Mouse (Mus musculus) heart, postnatal 25 days (tissue): Measurements from ENCODE around the gene Drc7. TPM values are rescaled to one million over a fixed set of nuclear protein-coding genes. Genes with fewer than 3 reads are reported as not detected.
"Not testable (repeated sequence)": the region's sequence is repeated elsewhere in the genome, so short reads cannot be mapped to it uniquely, and the experiment has no call there.

Source experiments
- DNase-seq: peaks from one replicate; pipeline ENCODE4 v3.0.0; 2022; ENCODE audit warnings: low spot score
- intact Hi-C: fragments of 180-260 bp; cut with DNase I; formaldehyde crosslinking; loops from one replicate; pipeline ENCODE4 v1.15.1; 2025
- total RNA-seq, 2 experiments: library from RNA; stranded (reverse); gene quantifications; 2 replicates each; pipeline ENCODE4 v1.2.3; 2021

Gene Drc7
- total RNA-seq: not detected

DNA sequence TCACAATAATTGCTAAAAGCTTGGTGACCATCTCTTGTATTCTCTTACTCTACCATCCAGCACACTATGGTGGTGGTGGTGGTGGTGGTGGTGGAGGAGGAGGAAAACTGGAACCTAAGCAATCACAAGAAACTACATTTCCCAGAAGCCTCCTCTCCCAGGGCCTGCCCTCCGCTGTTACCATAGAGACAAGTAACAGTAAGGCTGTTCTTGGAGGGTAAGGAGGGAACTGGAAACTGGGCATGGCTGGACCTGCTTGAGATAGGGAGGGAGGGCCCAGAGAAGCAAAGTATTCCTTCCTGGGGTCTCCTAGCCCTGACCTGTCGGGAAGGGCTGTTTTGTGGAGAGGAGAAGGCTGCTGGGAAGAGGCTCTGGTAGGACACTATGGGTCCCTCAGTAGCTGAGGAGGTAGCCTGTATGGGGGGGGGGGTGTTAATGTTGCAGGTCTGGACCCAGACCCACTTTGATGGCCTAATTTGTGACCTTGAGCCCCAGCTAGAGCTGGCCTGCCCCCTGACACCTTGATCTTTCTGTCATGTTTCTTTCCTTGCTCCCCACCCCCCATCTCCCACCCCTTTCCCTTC is at the start of gene Drc7:
Gene Drc7, plus strand, starts transcription at position 177 of the 584 bp plus-strand sequence.
- intact Hi-C loops: no loop called here
- no peak for DNase-seq

DNA sequence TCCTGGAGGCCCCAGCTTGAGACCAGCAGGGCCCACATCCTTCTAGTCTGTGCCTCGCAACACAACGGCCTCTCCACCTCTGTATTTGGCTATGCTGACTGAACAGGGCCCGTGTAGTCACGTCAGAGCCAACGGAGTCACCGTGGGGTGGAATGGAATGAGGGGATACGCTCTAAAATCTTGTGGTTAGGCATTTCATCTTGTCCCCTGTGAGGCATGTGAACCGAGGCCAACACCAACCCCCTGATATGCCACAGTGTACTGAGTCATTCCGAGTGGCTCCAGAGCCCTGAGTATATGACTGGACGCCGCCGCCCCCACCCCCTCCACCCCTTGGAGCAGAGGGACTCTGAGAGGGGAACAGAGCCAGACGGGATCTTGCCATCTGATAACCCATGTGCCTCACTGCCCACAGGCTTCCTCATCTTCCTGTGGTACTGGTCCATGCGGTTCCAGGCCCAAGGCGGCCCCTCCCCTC is 42.4 kb upstream of the Drc7 start:
- intact Hi-C loops: no loop called here
- no peak for DNase-seq

GRCm38 (mm10) chr8:95015866-95016265 is 39.0 kb upstream of the Drc7 start:
- intact Hi-C loops: no loop called here
- DNase-seq: no peak

DNA sequence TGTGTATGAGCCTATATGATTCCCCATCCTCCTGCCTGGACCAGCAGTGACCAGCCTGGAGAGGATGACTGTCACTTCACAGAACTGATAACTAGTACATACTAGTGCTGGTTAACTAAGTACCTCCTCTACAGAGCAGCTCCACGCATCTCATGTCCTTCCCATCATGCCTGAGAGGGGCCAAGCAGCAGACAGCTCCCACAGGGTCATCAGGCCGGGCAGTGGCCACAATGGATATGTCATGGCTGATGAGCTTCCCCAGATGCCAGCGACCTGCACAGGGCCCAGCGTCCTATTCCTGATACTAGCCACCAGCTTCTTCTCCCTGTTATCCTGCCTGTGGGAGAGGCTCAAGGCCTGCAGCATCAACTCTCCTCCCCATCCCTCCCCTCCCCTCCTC is 38.2 kb upstream of the Drc7 start:
- DNase-seq: no peak
- intact Hi-C loops: no loop called here

DNA sequence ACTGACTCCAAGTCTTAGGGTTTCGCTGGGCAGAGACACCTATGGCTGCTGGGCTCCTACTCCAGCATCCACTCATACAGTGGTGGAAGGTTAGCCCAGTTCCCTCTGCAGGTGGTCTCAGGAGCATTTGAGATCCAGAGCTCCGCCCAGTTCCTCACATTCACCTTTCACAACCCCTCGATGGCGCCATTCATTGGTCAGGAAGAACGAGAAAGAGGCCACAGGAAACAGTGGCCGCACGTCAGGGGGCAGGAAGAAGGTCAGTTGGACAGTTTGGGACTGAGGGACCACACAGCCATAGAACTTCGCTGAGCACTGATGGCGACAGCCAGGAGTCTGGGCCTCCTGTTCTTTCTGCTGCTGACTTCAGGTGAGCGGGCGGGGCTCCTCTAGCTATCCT is 37.5 kb upstream of the Drc7 start, which contains the start of gene Adgrg3:
Gene Adgrg3, plus strand, starts transcription at position 242 of the 400 bp plus-strand sequence.
- intact Hi-C loops: no loop called here
- no peak for DNase-seq

- DNase-seq: no peak
- intact Hi-C loops: no loop called here
Observed at GRCm38 (mm10) chr8:95017969-95018635, 36.8 kb upstream of the Drc7 start.

- DNase-seq: no peak
- intact Hi-C loops: loop anchor here (5.0 kb wide), 1 partner anchor 57 kb away; no protein-coding TSS in a partner anchor
Observed at GRCm38 (mm10) chr8:95020293-95020777, 34.6 kb upstream of the Drc7 start.

DNA sequence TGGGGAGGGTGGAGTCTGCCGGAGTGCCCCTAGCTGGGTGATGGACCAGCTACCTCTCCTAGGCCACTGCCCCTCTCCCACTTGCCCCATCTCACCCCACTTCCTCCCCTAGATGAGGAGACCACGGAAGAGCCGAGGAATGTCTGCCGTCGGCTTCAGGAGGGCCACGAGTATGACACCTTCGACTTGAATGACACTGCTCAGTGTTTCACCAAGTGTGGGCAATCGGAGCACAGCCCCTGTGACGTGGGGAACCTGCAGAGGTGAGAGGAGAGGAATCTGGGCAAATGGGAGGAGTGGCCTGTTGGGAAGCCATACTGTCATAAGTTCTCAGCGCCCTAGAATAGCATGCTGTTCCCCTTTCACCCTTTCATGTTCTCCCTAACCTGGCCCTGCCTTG is 34.1 kb upstream of the Drc7 start:
- intact Hi-C loops: loop anchor here (5.0 kb wide), 1 partner anchor 56 kb away; no protein-coding TSS in a partner anchor
- no peak for DNase-seq

- intact Hi-C loops: loop anchor here (5.0 kb wide), 1 partner anchor 54 kb away; no protein-coding TSS in a partner anchor
- DNase-seq: no peak
Observed at GRCm38 (mm10) chr8:95023201-95023600, 31.7 kb upstream of the Drc7 start.

- DNase-seq: no peak
- intact Hi-C loops: loop anchor here (5.0 kb wide), 1 partner anchor 53 kb away; no protein-coding TSS in a partner anchor
Observed at GRCm38 (mm10) chr8:95024387-95024786, 30.5 kb upstream of the Drc7 start.

DNA sequence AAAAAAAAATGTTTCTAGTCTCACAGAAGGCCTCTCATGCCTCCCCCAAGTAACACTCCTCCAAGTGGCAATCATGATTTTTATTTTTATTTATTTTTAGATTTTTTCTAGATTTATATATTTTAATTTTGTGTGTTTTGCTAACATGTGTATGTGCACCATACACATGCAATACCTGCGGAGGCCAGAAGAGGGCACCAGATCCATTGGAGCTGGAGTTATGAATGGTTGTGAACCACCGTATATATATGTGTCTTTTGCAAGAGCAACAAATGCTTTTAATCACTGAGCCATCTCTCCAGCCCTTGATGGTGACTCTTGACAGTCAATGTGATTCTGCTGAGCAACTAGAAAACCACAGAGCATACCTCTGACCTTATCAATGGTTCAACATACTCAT is 29.5 kb upstream of the Drc7 start:
- intact Hi-C loops: no loop called here
- no peak for DNase-seq

DNA sequence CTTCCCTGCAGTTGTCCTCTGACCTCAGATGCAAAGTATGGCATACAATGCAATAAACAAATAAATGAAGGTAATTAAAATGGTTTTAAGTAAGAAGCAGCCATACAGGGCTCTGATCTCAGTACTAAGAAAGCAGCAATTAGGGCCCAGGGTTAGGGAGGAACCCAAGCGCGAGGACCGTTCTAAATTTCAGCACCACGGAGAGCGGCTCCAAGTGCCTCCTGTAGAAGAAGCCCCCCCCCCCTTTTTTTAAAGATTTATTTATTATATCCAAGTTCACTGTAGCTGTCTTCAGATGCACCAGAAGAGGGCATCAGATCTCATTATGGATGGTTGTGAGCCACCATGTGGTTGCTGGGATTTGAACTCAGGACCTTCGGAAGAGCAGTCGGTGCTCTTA is 26.5 kb upstream of the Drc7 start:
- DNase-seq, intact Hi-C loops: not testable (repeated sequence)

DNA sequence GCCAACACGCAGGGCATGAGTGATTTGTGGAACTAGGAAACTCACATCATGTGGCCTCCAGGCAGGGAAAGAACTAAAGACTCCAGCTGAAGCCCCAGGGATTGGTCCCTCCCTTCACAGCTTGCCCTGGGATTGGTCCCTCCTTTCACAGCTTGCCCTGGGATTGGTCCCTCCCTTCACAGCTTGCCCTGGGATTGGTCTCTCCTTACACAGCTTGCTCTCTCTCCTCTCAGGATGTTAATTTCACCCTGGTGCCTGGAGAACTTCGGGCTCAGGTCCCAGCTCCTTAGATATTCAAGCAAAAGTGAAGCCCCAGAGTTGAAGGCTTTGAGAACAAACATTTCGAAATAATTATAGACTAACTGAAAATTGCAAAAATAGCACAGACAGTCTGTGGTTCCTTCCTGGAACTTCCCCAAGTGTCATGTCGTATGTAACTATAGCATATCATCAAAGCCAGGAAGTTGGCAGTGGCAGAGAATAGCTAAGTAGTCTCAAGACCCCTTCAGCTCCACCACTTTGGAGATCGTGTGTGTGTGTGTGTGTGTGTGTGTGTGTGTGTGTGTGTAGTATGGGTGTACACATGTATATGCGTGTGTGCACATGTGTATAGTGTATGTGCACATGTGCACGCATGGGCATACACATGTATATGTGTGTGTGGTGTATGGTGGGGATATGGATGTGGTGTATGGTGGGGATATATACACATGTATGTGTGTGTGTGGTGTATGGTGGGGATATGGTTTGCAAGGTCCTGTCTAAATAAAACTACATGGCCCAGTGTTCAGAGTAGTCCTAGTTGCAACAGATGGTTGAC is 17.6 kb upstream of the Drc7 start:
- no peak for DNase-seq
- intact Hi-C loops: no loop called here

GRCm38 (mm10) chr8:95041883-95042784 is 12.8 kb upstream of the Drc7 start:
- intact Hi-C loops: no loop called here
- DNase-seq: no peak

- no peak for DNase-seq
- intact Hi-C loops: no loop called here
Observed at GRCm38 (mm10) chr8:95044811-95045210, 10.1 kb upstream of the Drc7 start.

GRCm38 (mm10) chr8:95046982-95047381 is 7.9 kb upstream of the Drc7 start:
- DNase-seq: no peak
- intact Hi-C loops: no loop called here

- DNase-seq: no peak
- intact Hi-C loops: no loop called here
Observed at GRCm38 (mm10) chr8:95047884-95048680, 6.8 kb upstream of the Drc7 start.

GRCm38 (mm10) chr8:95049636-95050035 is 5.3 kb upstream of the Drc7 start:
- intact Hi-C loops: no loop called here

GRCm38 (mm10) chr8:95054438-95054837 is 465 bp upstream of the Drc7 start:
- no peak for DNase-seq
- intact Hi-C loops: no loop called here

More at GRCm38 (mm10) chr8:95049636-95050035, 5.3 kb upstream of the Drc7 start:
- no peak for DNase-seq
